Mouse (Mus musculus) heart, embryonic 15.5 days (tissue): ENCODE measurements around the gene Naa20. TPM values are rescaled to one million over a fixed set of nuclear protein-coding genes. Genes with fewer than 3 reads are reported as not detected.

Experiments used
- ATAC-seq: fragments of 200-750 bp; cut with Nextera tagmentation; replicated peaks from 2 replicates; pipeline ENCODE4 v1.8.0; 2017; ENCODE audit warnings: low read depth, moderate TSS enrichment; ENCODE audit not compliant: insufficient number of reproducible peaks, insufficient read depth, low FRiP score
- H3K27ac ChIP-seq: fragments of 300-500 bp; sonication (generic); 2 replicates; pipeline ENCODE4 v1.5.1; 2015; ENCODE audit warnings: mild to moderate bottlenecking, inconsistent platforms
- H3K27me3 ChIP-seq: fragments of 300-500 bp; sonication (generic); 2 replicates; pipeline ENCODE4 v1.6.1; 2015; ENCODE audit warnings: inconsistent platforms
- H3K36me3 ChIP-seq: fragments of 300-500 bp; sonication (generic); 2 replicates; pipeline ENCODE4 v1.6.1; 2015; ENCODE audit warnings: mild to moderate bottlenecking, inconsistent platforms
- H3K4me1 ChIP-seq: fragments of 300-500 bp; sonication (generic); replicated peaks from 2 replicates; pipeline ENCODE4 v1.6.1; 2015; ENCODE audit warnings: inconsistent platforms
- H3K4me2 ChIP-seq: fragments of 300-500 bp; sonication (generic); 2 replicates; pipeline ENCODE4 v1.6.1; 2015; ENCODE audit warnings: inconsistent platforms, mild to moderate bottlenecking, moderate library complexity
- H3K4me3 ChIP-seq: fragments of 300-500 bp; sonication (generic); 2 replicates; pipeline ENCODE4 v1.5.1; 2015; ENCODE audit warnings: mild to moderate bottlenecking, inconsistent platforms
- H3K9ac ChIP-seq: fragments of 300-500 bp; sonication (generic); 2 replicates; pipeline ENCODE4 v1.6.1; 2015; ENCODE audit warnings: mild to moderate bottlenecking, inconsistent platforms
- H3K9me3 ChIP-seq: fragments of 300-500 bp; sonication (generic); replicated peaks from 2 replicates; pipeline ENCODE4 v1.6.1; 2016; ENCODE audit warnings: inconsistent platforms
- WGBS: fragments of 180-500 bp; shearing (Covaris S2); methylation state at CpG from one replicate; pipeline ENCODE4 v1.1.7; 2015; ENCODE audit warnings: mixed read lengths; 5-methylcytosine and 5-hydroxymethylcytosine counted together
- microRNA-seq: library from miRNA; unstranded; fragments of <30 nt; microRNA quantifications from one replicate; pipeline ENCODE4, GENCODE M21; 2016
- polyA plus RNA-seq: library from polyadenylated mRNA; unstranded; fragments of >200 nt; fragmentation: Nextera tagmentation; extraction: Ambion mirVana; gene quantifications from 2 replicates; pipeline ENCODE4 v1.2.1, GENCODE M21; 2015

Gene Naa20
- polyA plus RNA-seq, 1 experiment from 2014 or later = 180 TPM

- no peaks in the 10 kb centered on the region for H3K9me3 ChIP-seq
- WGBS = 13% methylated on average over 4 of the region's 4 CpGs
- H3K4me1 ChIP-seq = no peaks in the 10 kb centered on the region
- H3K4me2 ChIP-seq = no peak overlapping the region
- H3K27ac ChIP-seq = no peak overlapping the region
- no peak for ATAC-seq
- H3K4me3 ChIP-seq = no peak overlapping the region
- no peaks in the 10 kb centered on the region for H3K27me3 ChIP-seq
- no peaks in the 10 kb centered on the region for H3K36me3 ChIP-seq
- H3K9ac ChIP-seq = no peak overlapping the region
Measured at GRCm38 (mm10) chr2:145957450-145957849, 55.6 kb downstream of the Naa20 start.

GRCm38 (mm10) chr2:145958097-145958496 is 56.2 kb downstream of the Naa20 start:
- H3K9ac ChIP-seq = no peak overlapping the region
- WGBS = 79% methylated on average over 6 of the region's 6 CpGs
- H3K27ac ChIP-seq = no peak overlapping the region
- H3K4me2 ChIP-seq = no peak overlapping the region
- no peak overlapping the region for H3K4me3 ChIP-seq
- no peaks in the 10 kb centered on the region for H3K36me3 ChIP-seq
- ATAC-seq = no peak
- H3K27me3 ChIP-seq = no peaks in the 10 kb centered on the region
- H3K4me1 ChIP-seq = no peaks in the 10 kb centered on the region
- H3K9me3 ChIP-seq = no peaks in the 10 kb centered on the region

GRCm38 (mm10) chr2:145958551-145958950 is 56.7 kb downstream of the Naa20 start:
- H3K27me3 ChIP-seq = no peaks in the 10 kb centered on the region
- no peak overlapping the region for H3K9ac ChIP-seq
- 81% methylated on average over 7 of the region's 7 CpGs for WGBS
- H3K36me3 ChIP-seq = no peaks in the 10 kb centered on the region
- no peak overlapping the region for H3K4me2 ChIP-seq
- H3K4me1 ChIP-seq = no peaks in the 10 kb centered on the region
- no peak overlapping the region for H3K4me3 ChIP-seq
- no peak for ATAC-seq
- no peak overlapping the region for H3K27ac ChIP-seq
- H3K9me3 ChIP-seq = no peaks in the 10 kb centered on the region

GRCm38 (mm10) chr2:145961861-145962260 is 60.0 kb downstream of the Naa20 start:
- no peak overlapping the region for H3K4me3 ChIP-seq
- H3K9ac ChIP-seq = no peak overlapping the region
- H3K4me1 ChIP-seq = no peaks in the 10 kb centered on the region
- 80% methylated on average over 5 of the region's 5 CpGs for WGBS
- no peaks in the 10 kb centered on the region for H3K9me3 ChIP-seq
- no peak overlapping the region for H3K27ac ChIP-seq
- ATAC-seq = no peak
- H3K27me3 ChIP-seq = no peaks in the 10 kb centered on the region
- no peak overlapping the region for H3K4me2 ChIP-seq
- no peaks in the 10 kb centered on the region for H3K36me3 ChIP-seq

Small RNA genes lying within 50 kb of the gene (microRNA-seq; reads per million reads assigned to microRNA genes)
- gene Gm25026 = not detected

Other genes with a start within 250 kb of the Naa20 start
- 18.4 and 25.5 TPM in 2 replicates for gene Rin2, start 226.9 kb upstream of the Naa20 start, polyA plus RNA-seq
- gene Cfap61, start 32.7 kb downstream of the Naa20 start, polyA plus RNA-seq = 0.28 and 1.8 TPM in 2 replicates
- gene Crnkl1, start 32.9 kb downstream of the Naa20 start, polyA plus RNA-seq = 14.7 and 15.4 TPM in 2 replicates